ENCODE assay signal across 10 mouse cellular contexts in genomic region chr5:32104119-32104990, GRCm38 (mm10). TPM values are rescaled to one million over a fixed set of nuclear protein-coding genes. Genes with fewer than 3 reads are reported as not detected.
A peak's percentile ranks its signal among the peaks of the same experiment; 100 is the strongest.
DNase-seq lines count a peak whose midpoint lies in the region; ATAC-seq and TF ChIP-seq lines count a peak whose summit lies in the region.
"Had no signal": no experiment of that assay in that cellular context is flagged by ENCODE, and none has a peak within 500 bp of the region (broad histone marks: within the 10 kb centered on the region; RNA-seq: fewer than 3 reads in every experiment).

No protein-coding gene starts in this region.

- TF ChIP-seq EP300 in liver, postnatal 0 days (IDR thresholded peaks at IDR 0.05; ENCODE audit: low read depth): no peak

- DNase-seq in liver, postnatal 0 days: no peak
- DNase-seq in cerebellum, adult 11 months: peak; percentile 49
- peak; percentile 28 to 64 for DNase-seq in thymus, postnatal 10 days (ENCODE audit: low spot score in 2 of 2)
- no peak for DNase-seq in heart, postnatal 36 days
- no peak for DNase-seq in yolk sac, embryonic 10.5 days (ENCODE audit: low spot score)

- no peak overlapping the region for H3K4me2 ChIP-seq in liver, postnatal 0 days (ENCODE audit: low read depth, low read length)
- H3K4me2 ChIP-seq in liver, embryonic 12.5 days: no peak overlapping the region
- no peak overlapping the region for H3K4me2 ChIP-seq in intestine, embryonic 15.5 days (replicated peaks)
- H3K4me2 ChIP-seq: neural tube, embryonic 13.5 days had no signal

- no peak overlapping the region for H3K4me3 ChIP-seq in liver, postnatal 0 days (ENCODE audit: low read depth, low read length)
- no peak overlapping the region for H3K4me3 ChIP-seq in liver, embryonic 12.5 days
- H3K4me3 ChIP-seq in macrophage (ENCODE audit: inconsistent target): no peak overlapping the region
- H3K4me3 ChIP-seq in intestine, embryonic 15.5 days (replicated peaks): no peak overlapping the region
- H3K4me3 ChIP-seq: neural tube, embryonic 13.5 days had no signal

- ATAC-seq in liver, postnatal 0 days: 0 out of 2 replicates have a peak, but pooled peaks have one; percentile 19
- ATAC-seq in liver, embryonic 12.5 days: no peak
- no peak for ATAC-seq in intestine, embryonic 15.5 days
- ATAC-seq: forebrain, embryonic 16.5 days had no signal

- H3K4me1 ChIP-seq in liver, postnatal 0 days (ENCODE audit: insufficient read depth): peaks cover 2% of the 10 kb centered on the region; the same call in 1 of the 2 replicates
- 0 out of 2 replicates have a peak, but pooled peaks cover 11% of the 10 kb centered on the region for H3K4me1 ChIP-seq in liver, embryonic 12.5 days
- H3K4me1 ChIP-seq in intestine, embryonic 15.5 days (replicated peaks): peaks cover 11% of the 10 kb centered on the region

- 44% methylated on average over 12 of the region's 12 CpGs for WGBS in liver, postnatal 0 days (ENCODE audit: insufficient replicate concordance)
- 48% methylated on average over 12 of the region's 12 CpGs for whole genome bisulfite sequencing in liver, embryonic 12.5 days (ENCODE audit: insufficient replicate concordance)
- WGBS in macrophage (ENCODE audit: missing documents): 18% methylated on average over 12 of the region's 12 CpGs
- 86% methylated on average over 12 of the region's 12 CpGs for WGBS in intestine, embryonic 15.5 days

- no peak for TF ChIP-seq CTCF in liver, postnatal 0 days (IDR thresholded peaks at IDR 0.05; ENCODE audit: low read depth)

- no peaks in the 10 kb centered on the region for H3K79me2 ChIP-seq in macrophage (ENCODE audit: inconsistent target)

- H3K36me3 ChIP-seq in liver, postnatal 0 days (replicated peaks; ENCODE audit: insufficient read depth, low read length): no peaks in the 10 kb centered on the region
- no peaks in the 10 kb centered on the region for H3K36me3 ChIP-seq in liver, embryonic 12.5 days
- H3K36me3 ChIP-seq in macrophage (ENCODE audit: inconsistent target): no peaks in the 10 kb centered on the region
- H3K36me3 ChIP-seq in intestine, embryonic 15.5 days: no peaks in the 10 kb centered on the region
- H3K36me3 ChIP-seq: neural tube, embryonic 13.5 days had no signal

- H3K27me3 ChIP-seq in liver, postnatal 0 days (ENCODE audit: insufficient read depth, low read length): no peaks in the 10 kb centered on the region
- peaks cover 5% of the 10 kb centered on the region; the same call in 1 of the 2 replicates for H3K27me3 ChIP-seq in liver, embryonic 12.5 days (replicated peaks)
- H3K27me3 ChIP-seq in intestine, embryonic 15.5 days (replicated peaks): no peaks in the 10 kb centered on the region
- H3K27me3 ChIP-seq: neural tube, embryonic 13.5 days had no signal

- intact Hi-C loops in heart, postnatal 36 days (cut with DNase I): no loop called here

- no peaks in the 10 kb centered on the region for H3K9me3 ChIP-seq in liver, postnatal 0 days (ENCODE audit: low read length)
- no peaks in the 10 kb centered on the region for H3K9me3 ChIP-seq in liver, embryonic 12.5 days (replicated peaks)
- no peaks in the 10 kb centered on the region for H3K9me3 ChIP-seq in intestine, embryonic 15.5 days
- H3K9me3 ChIP-seq: neural tube, embryonic 13.5 days had no signal

- peak overlapping the region; percentile 44; the same call in 1 of the 2 replicates for H3K27ac ChIP-seq in liver, postnatal 0 days (ENCODE audit: low read depth)
- H3K27ac ChIP-seq in liver, embryonic 12.5 days: no peak overlapping the region
- H3K27ac ChIP-seq in macrophage: 0 out of 2 replicates have a peak overlapping the region, but pooled peaks have one; percentile 1
- H3K27ac ChIP-seq in intestine, embryonic 15.5 days: no peak overlapping the region
- H3K27ac ChIP-seq: neural tube, embryonic 13.5 days had no signal

- no peak overlapping the region for H3K9ac ChIP-seq in liver, postnatal 0 days (replicated peaks)
- no peak overlapping the region for H3K9ac ChIP-seq in liver, embryonic 12.5 days
- H3K9ac ChIP-seq in intestine, embryonic 15.5 days: no peak overlapping the region
- H3K9ac ChIP-seq: neural tube, embryonic 13.5 days had no signal

RNA-seq across cellular contexts. Expression of gene Fosl2, which starts 31.2 kb away (rescaled TPM):
- 0.92 and 0.95 TPM in 2 replicates for polyA plus RNA-seq in liver, postnatal 0 days (2015; fragmentation: Nextera tagmentation; extraction: Ambion mirVana)
- polyA plus RNA-seq in liver, embryonic 12.5 days (2016; fragmentation: Nextera tagmentation; extraction: Ambion mirVana): 0.73 and 0.84 TPM in 2 replicates
- 100 to 1,000 TPM in 9 of 26 experiments, 10 to 100 TPM in 15, 1 to 10 TPM in 2; 5.5 to 442 (median 31.2) TPM for total RNA-seq in macrophage (2018; cell fraction: chromatin; rRNA removed)
- 10 to 100 TPM in 16 of 26 experiments, 1 to 10 TPM in 10; 2.1 to 76.1 (median 12.3) TPM for total RNA-seq in macrophage (2018; cell fraction: cytosol; rRNA removed)
- 100 to 1,000 TPM in 9 of 26 experiments, 10 to 100 TPM in 14, 1 to 10 TPM in 3; 4.0 to 334 (median 38.1) TPM for total RNA-seq in macrophage (2018; cell fraction: nucleus; rRNA removed)
- 5.5 to 15.2 TPM (median 5.7 TPM) in 3 replicates for polyA plus RNA-seq in macrophage (2018)
- total RNA-seq in heart, postnatal 36 days (2021): 10 to 100 TPM; 28.4 to 35.1 TPM
- polyA plus RNA-seq in intestine, embryonic 15.5 days (2015; fragmentation: Nextera tagmentation; extraction: Ambion mirVana): 7.1 and 7.3 TPM in 2 replicates

Comparison
In these comparisons a context has a peak if more than half of its experiments do, and no peak if none do; other contexts are left out.
1. H3K27ac ChIP-seq: peak in liver, postnatal 0 days (single experiment) and macrophage (single experiment); none in liver, embryonic 12.5 days (single experiment) and intestine, embryonic 15.5 days (single experiment).
2. DNase-seq: peak in cerebellum, adult 11 months (single experiment) and thymus, postnatal 10 days (2 of 2); none in liver, postnatal 0 days (single experiment), heart, postnatal 36 days (0 of 2) and yolk sac, embryonic 10.5 days (single experiment).